Mouse (Mus musculus) macrophage (primary cell): ENCODE data around the gene Kcnq1. TPM values are rescaled to one million over a fixed set of nuclear protein-coding genes. Genes with fewer than 3 reads are reported as not detected.

ENCODE experiments used
- H3K27ac ChIP-seq: fragments of 350-480 bp; formaldehyde crosslinking; 2 replicates; pipeline ENCODE4 v1.9.0; 2021
- H3K36me3 ChIP-seq: fragments of 350-480 bp; formaldehyde crosslinking; 2 replicates; pipeline ENCODE4 v1.9.0; 2021; ENCODE audit errors: inconsistent target
- H3K4me3 ChIP-seq: fragments of 350-480 bp; formaldehyde crosslinking; 2 replicates; pipeline ENCODE4 v1.9.0; 2021; ENCODE audit errors: inconsistent target
- H3K79me2 ChIP-seq: fragments of 350-480 bp; formaldehyde crosslinking; 2 replicates; pipeline ENCODE4 v1.9.0; 2021; ENCODE audit errors: inconsistent target
- WGBS: methylation state at CpG from one replicate; pipeline ENCODE4 v1.1.7; 2026; ENCODE audit warnings: inconsistent platforms; ENCODE audit not compliant: missing documents; 5-methylcytosine and 5-hydroxymethylcytosine counted together
- polyA plus RNA-seq: library from polyadenylated mRNA; stranded (reverse); fragments of 250-400 nt; gene quantifications from 3 replicates; pipeline ENCODE4 v1.2.4, GENCODE M21; 2018; ENCODE audit warnings: inconsistent platforms

Gene Kcnq1
- polyA plus RNA-seq, 1 experiment from 2014 or later = 0.07 TPM

DNA sequence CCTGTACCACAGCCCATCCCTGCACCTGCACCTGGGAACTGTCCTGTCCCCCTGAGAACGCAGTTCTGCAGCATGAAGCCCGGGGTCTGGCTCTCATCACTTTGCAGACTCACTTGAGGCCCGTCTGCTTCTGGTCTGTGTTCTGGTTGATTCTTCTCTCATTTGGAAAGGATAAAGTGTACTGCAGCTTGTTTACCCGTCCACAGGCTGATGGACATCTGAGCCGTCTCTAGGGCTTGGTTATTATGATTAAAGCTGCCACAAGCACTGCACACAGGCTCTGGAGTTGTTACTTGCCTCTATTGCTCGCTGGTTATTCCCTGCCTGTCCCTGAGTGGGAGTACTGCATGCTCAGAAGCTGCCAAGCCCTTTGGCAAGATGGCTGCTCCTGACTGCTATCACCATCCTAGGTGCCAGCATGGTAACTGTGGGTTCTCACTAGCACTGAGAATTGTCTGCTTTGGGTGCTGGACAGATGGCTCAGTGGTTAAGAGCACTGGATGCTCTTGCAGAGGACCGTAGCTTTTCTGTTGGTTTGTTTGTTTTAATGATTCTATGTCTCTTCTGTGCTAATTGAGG, 59.6 kb downstream of the Kcnq1 start:
- WGBS = 87% methylated on average over 7 of the region's 7 CpGs
- Histone ChIP-seq H3K79me2 (no peaks in the 10 kb centered on the region), H3K36me3 (no peaks in the 10 kb centered on the region), H3K4me3 (no peak overlapping the region), H3K27ac (no peak overlapping the region)

DNA sequence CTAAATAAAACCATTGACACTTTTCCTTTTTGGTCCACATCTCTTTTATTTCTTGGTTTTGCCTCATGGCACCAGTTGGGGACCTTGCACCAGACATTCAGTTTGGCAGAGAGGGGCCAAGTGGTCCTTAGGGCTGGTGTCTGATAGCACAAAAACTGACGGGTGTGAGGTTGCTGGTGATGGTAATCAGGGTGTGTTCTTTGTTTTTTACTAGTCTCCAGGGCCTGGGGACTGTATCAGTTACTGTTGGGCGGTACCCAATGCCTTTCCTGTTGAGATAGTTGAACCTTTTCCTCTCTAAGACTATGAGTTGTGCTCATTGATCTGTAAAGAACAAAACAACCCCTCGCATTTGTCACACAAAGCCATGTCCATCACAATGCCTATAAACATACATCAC, 61.1 kb downstream of the Kcnq1 start:
- no peak overlapping the region for H3K27ac ChIP-seq
- H3K36me3 ChIP-seq = no peaks in the 10 kb centered on the region
- H3K79me2 ChIP-seq = no peaks in the 10 kb centered on the region
- H3K4me3 ChIP-seq = no peak overlapping the region
- WGBS = 88% methylated on average over 3 of the region's 3 CpGs

DNA sequence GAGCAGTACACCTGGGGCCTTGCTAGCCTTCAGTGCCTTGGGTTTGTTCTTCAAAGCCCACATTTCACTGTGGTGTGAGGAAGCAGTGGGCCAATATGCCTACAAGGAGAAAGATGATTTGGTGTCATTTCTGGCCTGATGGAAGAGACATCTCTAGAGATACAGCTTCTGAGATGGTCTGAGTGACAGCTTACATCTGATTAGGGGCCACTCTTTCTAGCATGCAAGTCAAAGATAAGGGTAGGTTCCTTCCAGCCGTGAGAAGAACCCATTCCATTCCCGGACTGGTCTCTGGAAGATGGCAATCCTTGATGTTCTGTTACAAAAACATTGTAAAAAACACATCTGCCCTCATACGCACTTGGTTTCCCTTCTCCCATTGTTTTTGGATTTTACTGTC, 63.2 kb downstream of the Kcnq1 start:
- WGBS = 91% methylated on average over 3 of the region's 3 CpGs
- no peaks in the 10 kb centered on the region for H3K36me3 ChIP-seq
- H3K4me3 ChIP-seq = no peak overlapping the region
- no peak overlapping the region for H3K27ac ChIP-seq
- no peaks in the 10 kb centered on the region for H3K79me2 ChIP-seq

DNA sequence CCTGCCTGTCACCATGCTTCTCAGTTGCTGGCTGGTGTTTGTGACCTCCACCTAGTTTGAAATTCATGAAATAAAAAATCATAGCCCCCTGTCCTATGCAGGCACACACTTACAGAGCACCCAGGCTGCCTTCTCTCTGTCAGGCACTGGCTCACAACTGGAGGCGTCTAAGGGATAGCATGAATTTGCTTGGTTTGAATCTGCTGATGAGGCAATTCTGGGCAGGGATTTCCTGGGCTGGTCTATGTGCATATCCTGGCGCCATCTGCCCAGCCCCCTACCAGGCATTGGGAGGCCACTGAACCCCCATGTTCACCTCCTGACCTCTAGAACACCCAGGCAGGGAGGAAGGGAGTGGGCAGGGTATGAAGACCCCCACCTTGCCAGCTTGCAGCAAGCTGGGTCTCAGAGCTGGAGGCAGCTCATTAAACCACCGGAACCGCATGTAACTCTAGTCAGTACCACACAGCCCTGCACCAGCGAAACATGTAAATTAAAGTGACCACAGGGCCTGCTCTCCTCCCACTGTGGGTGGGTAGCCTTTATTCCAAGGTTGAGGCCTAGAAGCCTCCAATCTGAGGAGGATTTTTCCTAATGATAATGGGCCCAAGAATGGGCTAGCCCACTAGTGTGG, 66.9 kb downstream of the Kcnq1 start:
- Histone ChIP-seq H3K27ac (no peak overlapping the region), H3K36me3 (no peaks in the 10 kb centered on the region), H3K79me2 (no peaks in the 10 kb centered on the region), H3K4me3 (no peak overlapping the region)
- WGBS = 56% methylated on average over 5 of the region's 5 CpGs

DNA sequence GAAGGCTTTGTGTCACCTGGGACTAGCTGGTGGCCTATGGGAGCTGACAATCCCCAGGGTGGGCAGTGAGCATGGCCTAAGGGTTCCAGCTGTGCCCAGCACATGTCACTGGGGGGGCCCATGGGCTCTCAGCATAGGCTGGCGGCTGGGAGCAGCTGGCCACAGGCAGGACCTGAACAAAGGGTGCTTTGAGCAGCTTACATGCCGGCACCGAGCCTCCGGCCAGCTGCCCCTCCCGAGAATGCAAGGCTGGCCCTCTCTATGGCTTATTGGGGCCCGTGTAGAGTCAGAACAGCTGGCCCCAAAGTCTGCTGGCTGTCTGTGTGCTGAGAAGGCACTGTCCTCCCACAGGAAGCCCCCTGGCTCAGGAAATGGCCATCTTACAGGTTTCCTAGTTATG, 68.5 kb downstream of the Kcnq1 start:
- Histone ChIP-seq H3K27ac (no peak overlapping the region), H3K4me3 (no peak overlapping the region), H3K79me2 (no peaks in the 10 kb centered on the region), H3K36me3 (no peaks in the 10 kb centered on the region)
- WGBS = 91% methylated on average over 6 of the region's 6 CpGs

DNA sequence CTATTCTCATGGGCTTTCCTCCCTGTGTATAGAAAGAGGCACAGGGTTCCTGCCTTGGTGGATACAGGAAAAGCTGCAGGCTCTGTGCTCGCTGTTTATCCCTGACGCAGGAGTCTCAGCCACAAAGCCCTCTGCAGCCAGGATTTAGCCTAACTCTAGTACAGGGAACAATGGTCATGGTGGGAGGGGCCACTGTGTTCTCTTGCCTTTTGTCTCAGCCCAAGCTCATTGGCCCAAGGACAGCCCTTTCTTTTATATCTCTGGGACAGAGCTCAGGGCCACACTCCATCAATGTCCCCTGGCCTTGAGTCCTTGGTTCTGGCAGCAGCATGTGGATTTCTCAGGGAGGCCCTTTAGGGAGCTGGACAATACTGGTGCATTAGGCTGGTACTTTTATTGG, 72.7 kb downstream of the Kcnq1 start:
- Histone ChIP-seq H3K4me3 (no peak overlapping the region), H3K36me3 (no peaks in the 10 kb centered on the region), H3K79me2 (no peaks in the 10 kb centered on the region), H3K27ac (no peak overlapping the region)
- WGBS = 100% methylated on average over 2 of the region's 2 CpGs

DNA sequence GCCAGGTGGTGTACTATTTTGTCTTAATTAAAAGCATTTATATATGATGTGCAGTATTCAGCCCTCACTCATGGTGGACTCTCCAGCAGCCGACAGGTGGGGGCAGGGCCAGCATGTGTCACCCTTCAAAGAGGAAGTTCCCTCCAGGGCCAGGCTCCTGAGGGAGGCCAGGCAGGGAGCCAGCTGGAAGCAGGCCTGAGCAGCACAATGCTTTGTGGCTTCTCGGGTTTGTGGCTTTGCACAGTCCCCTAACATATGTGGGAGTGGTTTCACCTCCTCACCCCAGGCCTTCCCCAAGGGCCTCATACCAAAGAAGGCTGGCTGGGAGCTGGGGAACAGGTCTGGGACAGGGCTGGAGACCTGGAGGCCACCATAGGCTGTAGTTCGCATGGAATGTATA, 74.6 kb downstream of the Kcnq1 start:
- Histone ChIP-seq H3K27ac (no peak overlapping the region), H3K36me3 (no peaks in the 10 kb centered on the region), H3K4me3 (no peak overlapping the region), H3K79me2 (no peaks in the 10 kb centered on the region)
- 9% methylated on average over 3 of the region's 3 CpGs for WGBS

DNA sequence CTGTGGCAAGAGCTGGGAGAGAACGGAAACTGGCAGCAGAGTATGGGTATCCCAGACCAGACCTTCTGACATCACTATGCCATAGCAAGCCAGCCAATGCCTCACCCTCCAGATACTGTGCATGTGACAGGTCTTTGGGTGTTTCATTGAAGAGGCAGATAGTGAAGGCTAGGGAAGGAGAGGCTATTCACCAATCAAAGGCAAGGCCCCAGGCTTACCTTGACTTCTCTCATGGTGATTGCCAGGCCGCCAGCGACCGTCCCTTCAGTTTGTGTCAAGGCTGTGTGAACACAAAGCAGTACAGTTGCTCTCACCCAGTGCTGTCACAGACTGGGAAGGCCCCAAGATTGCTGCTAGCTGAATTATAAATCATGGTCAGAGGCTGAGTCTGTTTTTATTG, 75.1 kb downstream of the Kcnq1 start:
- H3K27ac ChIP-seq = no peak overlapping the region
- H3K4me3 ChIP-seq = no peak overlapping the region
- no peaks in the 10 kb centered on the region for H3K36me3 ChIP-seq
- WGBS = 79% methylated on average over 4 of the region's 4 CpGs
- no peaks in the 10 kb centered on the region for H3K79me2 ChIP-seq

DNA sequence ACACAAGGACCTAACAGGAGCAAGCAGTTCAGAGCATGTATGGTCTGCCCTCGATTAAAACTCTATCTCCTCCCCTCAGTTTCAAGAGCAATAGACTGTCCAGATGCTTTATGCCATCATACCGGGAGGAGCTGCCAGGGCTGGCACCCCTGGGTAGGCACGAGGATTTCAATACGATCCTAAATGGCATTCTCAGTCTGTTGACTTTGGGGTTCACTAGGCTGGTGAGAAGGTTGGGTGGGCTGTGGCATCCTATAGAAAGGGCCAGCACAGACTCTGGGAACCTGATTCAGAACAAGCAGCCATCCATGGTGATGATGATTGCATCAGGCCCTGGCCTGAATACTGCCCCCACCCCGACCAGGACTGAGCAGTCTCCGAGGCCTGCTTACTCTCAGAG, 79.3 kb downstream of the Kcnq1 start:
- Histone ChIP-seq H3K4me3 (no peak overlapping the region), H3K36me3 (no peaks in the 10 kb centered on the region), H3K27ac (no peak overlapping the region), H3K79me2 (no peaks in the 10 kb centered on the region)
- 93% methylated on average over 5 of the region's 6 CpGs for WGBS

DNA sequence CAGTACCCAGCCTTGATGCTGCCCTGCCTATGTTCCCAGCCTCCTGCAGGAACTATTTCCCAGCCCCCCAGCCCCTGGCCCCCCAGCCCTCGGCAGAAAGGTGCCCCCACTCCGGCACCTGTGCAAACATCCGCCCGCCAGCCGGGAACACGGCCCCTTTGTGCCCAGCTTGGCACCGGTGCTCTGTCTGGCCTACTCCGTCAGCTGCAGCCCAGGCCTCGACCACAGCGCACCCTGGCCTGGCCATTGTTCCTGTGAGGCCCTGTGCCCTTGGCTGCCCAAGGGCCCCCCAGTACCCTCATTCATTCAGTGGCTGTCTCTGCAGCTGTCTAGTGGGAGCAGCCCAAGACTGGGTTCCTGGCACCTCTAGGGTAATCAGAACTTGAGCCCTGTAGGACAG, 80.2 kb downstream of the Kcnq1 start:
- no peaks in the 10 kb centered on the region for H3K79me2 ChIP-seq
- H3K4me3 ChIP-seq = no peak overlapping the region
- no peak overlapping the region for H3K27ac ChIP-seq
- 94% methylated on average over 5 of the region's 10 CpGs for WGBS
- H3K36me3 ChIP-seq = no peaks in the 10 kb centered on the region

DNA sequence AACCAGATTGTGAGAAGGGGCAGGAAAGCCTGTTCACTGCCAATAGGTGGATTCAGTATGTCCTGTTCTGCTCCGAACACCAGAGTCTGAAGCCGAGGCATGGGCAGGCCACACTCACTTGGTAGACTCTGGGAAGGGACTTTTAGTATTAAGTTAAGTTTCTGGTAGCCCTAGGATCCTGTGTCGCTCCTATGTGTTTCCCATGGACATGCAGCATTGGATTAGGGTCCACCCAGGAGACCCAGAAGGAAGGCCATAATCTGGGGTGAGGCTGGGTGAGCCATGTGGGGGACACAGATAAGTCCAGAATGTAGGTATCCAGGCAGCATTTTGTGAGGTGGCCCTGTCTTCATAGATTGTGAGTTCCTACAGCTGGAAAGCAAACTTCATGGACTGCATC, 81.0 kb downstream of the Kcnq1 start:
- H3K79me2 ChIP-seq = no peaks in the 10 kb centered on the region
- H3K27ac ChIP-seq = no peak overlapping the region
- 85% methylated on average over 3 of the region's 3 CpGs for whole genome bisulfite sequencing
- no peaks in the 10 kb centered on the region for H3K36me3 ChIP-seq
- H3K4me3 ChIP-seq = no peak overlapping the region

DNA sequence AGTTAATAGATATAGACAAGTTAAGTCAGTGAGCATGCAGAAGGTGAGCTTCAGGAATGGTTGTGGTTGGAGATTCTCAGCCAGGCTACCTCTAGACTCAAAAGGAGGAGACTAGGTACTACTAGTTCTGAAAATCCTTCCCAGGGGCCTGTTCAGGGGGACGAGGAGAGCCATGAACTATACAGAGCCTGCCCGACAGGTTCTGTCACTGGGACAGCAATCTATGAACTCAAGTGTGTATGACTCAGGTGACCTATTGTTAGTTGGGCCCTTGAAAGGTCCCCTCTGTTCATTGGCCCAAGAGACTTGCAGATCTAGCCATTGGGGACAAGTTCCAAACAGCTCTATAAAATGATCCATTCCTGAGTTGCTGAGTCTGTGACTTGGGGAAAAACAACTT, 82.4 kb downstream of the Kcnq1 start:
- no peaks in the 10 kb centered on the region for H3K36me3 ChIP-seq
- 91% methylated on average over 2 of the region's 2 CpGs for WGBS

DNA sequence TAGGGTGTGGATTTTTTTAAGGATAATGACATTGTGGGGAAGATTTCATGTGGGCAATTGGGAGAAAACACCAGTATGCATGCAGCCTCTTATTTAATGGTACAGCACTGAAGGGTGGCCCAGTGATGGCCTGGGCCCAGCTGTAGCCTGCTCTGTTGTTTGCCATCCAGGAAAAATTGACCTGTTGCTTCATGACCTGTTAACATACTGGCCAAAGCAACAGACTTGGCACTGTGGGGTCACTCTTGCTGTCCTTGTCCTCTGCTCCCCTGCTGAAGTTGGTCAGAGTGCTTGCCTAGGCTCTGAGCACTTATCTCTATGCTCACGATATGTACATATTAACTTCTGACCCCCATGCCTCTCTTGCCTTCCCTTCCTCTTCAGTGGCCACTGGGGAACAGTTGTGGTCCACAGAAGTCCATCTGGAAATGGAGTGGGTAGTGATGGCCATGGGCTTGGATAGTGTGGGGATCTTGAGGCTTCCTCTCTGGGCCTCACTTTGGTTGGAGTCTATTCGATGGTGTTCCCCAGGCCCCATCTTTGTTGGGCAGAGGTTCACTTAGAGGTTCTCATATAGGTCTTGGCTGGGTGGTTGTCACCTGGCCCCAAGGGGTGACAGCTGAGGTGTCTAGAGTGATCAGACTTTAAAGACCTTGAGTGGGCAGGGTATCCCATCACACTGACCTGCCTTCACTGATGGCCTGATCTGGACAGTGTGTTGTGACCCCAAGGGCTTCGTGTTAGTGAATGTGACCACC, 84.0 kb downstream of the Kcnq1 start:
- H3K79me2 ChIP-seq = no peaks in the 10 kb centered on the region
- no peak overlapping the region for H3K27ac ChIP-seq
- H3K4me3 ChIP-seq = no peak overlapping the region
- 85% methylated on average over 3 of the region's 3 CpGs for WGBS
- H3K36me3 ChIP-seq = no peaks in the 10 kb centered on the region

More for the DNA sequence above, 82.4 kb downstream of the Kcnq1 start:
- Histone ChIP-seq H3K79me2 (no peaks in the 10 kb centered on the region), H3K27ac (no peak overlapping the region), H3K4me3 (no peak overlapping the region)

DNA sequence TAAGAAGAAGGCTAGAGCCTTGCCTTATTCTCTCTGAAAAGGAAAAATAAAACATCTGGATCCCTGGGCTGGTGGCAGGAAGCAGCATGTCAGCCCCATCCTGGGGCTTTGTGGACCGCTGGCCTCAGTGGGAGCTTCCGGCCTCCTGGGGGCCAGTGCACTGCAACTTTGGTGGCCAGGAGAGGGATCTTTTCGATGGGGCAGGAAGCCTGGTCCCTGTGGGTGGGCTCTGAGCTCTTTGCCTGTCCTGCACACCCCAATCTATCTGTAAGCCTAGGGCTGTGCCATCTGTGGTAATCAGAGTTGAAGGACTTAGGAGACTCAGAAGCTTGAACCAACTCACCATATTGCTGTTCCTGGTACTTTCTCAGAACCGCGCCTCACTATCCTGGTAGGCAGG, 84.7 kb downstream of the Kcnq1 start:
- 89% methylated on average over 5 of the region's 5 CpGs for WGBS
- H3K4me3 ChIP-seq = no peak overlapping the region
- no peak overlapping the region for H3K27ac ChIP-seq
- no peaks in the 10 kb centered on the region for H3K36me3 ChIP-seq
- no peaks in the 10 kb centered on the region for H3K79me2 ChIP-seq

DNA sequence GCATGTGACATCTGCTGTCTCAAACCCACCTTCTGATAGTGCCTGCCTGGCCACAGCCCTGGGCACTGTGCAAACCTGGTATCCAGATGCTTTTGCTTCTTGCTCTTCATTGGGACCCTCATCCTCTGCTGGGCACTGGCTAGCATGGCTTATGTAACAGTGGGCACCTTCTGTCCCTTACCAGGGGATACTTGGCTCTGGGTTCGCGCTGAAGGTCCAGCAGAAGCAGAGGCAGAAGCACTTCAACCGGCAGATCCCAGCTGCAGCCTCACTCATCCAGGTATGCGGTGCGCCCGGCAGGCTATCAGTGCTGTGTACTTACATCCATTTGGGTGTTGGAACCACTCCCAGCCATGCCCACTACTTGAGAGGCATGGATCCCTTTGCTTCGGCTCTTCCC, 86.2 kb downstream of the Kcnq1 start:
- Histone ChIP-seq H3K36me3 (no peaks in the 10 kb centered on the region), H3K27ac (no peak overlapping the region), H3K79me2 (no peaks in the 10 kb centered on the region), H3K4me3 (no peak overlapping the region)
- WGBS = 96% methylated on average over 7 of the region's 7 CpGs
